ENCODE assay signal across 8 mouse cellular contexts in the genomic region with DNA sequence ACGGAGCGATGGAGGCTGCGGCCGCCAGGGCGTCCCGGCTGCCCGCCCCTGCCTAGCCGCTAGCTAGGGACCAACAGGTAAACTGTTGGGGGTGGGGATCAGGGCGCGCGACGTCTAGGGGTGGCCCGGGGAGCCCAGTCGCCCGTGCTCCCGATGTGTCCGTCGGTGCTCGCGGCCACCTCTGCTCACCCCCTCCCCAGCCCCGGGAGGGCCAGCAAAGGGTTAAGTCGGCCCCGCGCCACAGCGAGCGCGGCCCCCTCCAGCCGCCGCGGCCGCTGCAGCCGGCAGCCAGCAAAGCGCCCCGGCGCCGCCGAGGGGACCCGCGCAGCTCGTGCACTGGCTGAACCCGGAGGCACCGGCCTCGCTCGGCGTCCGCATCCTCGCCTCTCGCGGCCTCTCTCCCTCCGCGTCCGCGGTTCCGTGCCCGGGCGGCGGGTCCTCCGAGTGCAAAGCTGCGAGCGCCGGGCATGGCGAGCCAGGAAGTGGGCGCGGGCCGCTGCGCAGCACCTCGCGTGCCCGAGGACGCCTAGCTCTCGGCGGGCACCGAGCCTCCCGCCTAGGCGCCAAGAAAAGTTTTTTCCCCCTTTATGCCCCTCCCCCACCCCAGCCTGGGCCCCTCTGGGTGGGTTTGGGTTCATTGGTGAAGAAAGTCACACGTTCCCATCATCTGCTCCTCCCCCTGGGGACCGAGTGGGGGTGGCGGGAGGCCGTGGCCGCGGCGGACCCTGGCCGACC. TPM values are rescaled to one million over a fixed set of nuclear protein-coding genes. Genes with fewer than 3 reads are reported as not detected.
DNase-seq lines count a peak whose midpoint lies in the region; ATAC-seq and TF ChIP-seq lines count a peak whose summit lies in the region.

No protein-coding gene starts in this region.

- peak; percentile 19 to 38 for DNase-seq in B cell, adult 2 months
- DNase-seq in adrenal gland, adult 8-10 months: peak; percentile 18
- DNase-seq in embryonic facial prominence, embryonic 11.5 days (ENCODE audit: low spot score): peak; percentile 64
- DNase-seq in kidney, postnatal 0 days (ENCODE audit: low spot score): peak; percentile 38
- DNase-seq in retina, postnatal 1 day: peak; percentile 86
- peak; percentile 58 for DNase-seq in yolk sac, embryonic 10.5 days (ENCODE audit: low spot score)

- 0 out of 2 replicates have a peak, but pooled peaks cover 4% of the 10 kb centered on the region for H3K27me3 ChIP-seq in embryonic facial prominence, embryonic 11.5 days (ENCODE audit: control insufficient read depth, insufficient read depth, low read length)
- H3K27me3 ChIP-seq in heart, embryonic 13.5 days (replicated peaks): peaks cover 22% of the 10 kb centered on the region
- H3K27me3 ChIP-seq in kidney, postnatal 0 days (ENCODE audit: insufficient read depth, low read length): no peaks in the 10 kb centered on the region
- H3K27me3 ChIP-seq in lung, embryonic 16.5 days (ENCODE audit: control insufficient read depth, insufficient read depth, low read depth, low read length): peaks cover 28% of the 10 kb centered on the region

- peak; percentile 68 for ATAC-seq in embryonic facial prominence, embryonic 11.5 days (replicated peaks; ENCODE audit: insufficient number of reproducible peaks, low FRiP score, low TSS enrichment, low read depth)
- peak; percentile 47; the same call in 1 of the 2 replicates for ATAC-seq in heart, embryonic 13.5 days (ENCODE audit: extremely low read depth, insufficient number of reproducible peaks, low FRiP score, low TSS enrichment)
- peak; percentile 76 for ATAC-seq in kidney, postnatal 0 days (replicated peaks; ENCODE audit: low FRiP score, low read depth)
- ATAC-seq in lung, embryonic 16.5 days (ENCODE audit: low read depth): peak; percentile 71

- H3K4me1 ChIP-seq in embryonic facial prominence, embryonic 11.5 days (ENCODE audit: control insufficient read depth, insufficient read depth, low read length): peaks cover 2% of the 10 kb centered on the region; the same call in 1 of the 2 replicates
- peaks cover 22% of the 10 kb centered on the region for H3K4me1 ChIP-seq in heart, embryonic 13.5 days
- H3K4me1 ChIP-seq in kidney, postnatal 0 days (replicated peaks; ENCODE audit: insufficient read depth, low read length): peaks cover 12% of the 10 kb centered on the region; the same call in 1 of the 2 replicates
- H3K4me1 ChIP-seq in lung, embryonic 16.5 days (replicated peaks; ENCODE audit: control insufficient read depth, insufficient read depth, low read length): 0 out of 2 replicates have a peak, but pooled peaks cover 5% of the 10 kb centered on the region

- under 1% methylated on average over 72 of the region's 83 CpGs for WGBS in embryonic facial prominence, embryonic 11.5 days
- WGBS in heart, embryonic 13.5 days: under 1% methylated on average over 78 of the region's 83 CpGs
- WGBS in kidney, postnatal 0 days: under 1% methylated on average over 73 of the region's 83 CpGs
- under 1% methylated on average over 82 of the region's 83 CpGs for WGBS in lung, embryonic 16.5 days

- peak overlapping the region; percentile 97 for H3K4me2 ChIP-seq in embryonic facial prominence, embryonic 11.5 days (ENCODE audit: low read depth, low read length)
- H3K4me2 ChIP-seq in heart, embryonic 13.5 days: peak overlapping the region; percentile 99
- H3K4me2 ChIP-seq in kidney, postnatal 0 days (ENCODE audit: low read length): peak overlapping the region; percentile 98
- peak overlapping the region; percentile 88 for H3K4me2 ChIP-seq in lung, embryonic 16.5 days (ENCODE audit: low read depth, low read length)

- peak overlapping the region; percentile 73 for H3K4me3 ChIP-seq in embryonic facial prominence, embryonic 11.5 days (ENCODE audit: low read depth, low read length)
- H3K4me3 ChIP-seq in heart, embryonic 13.5 days: peak overlapping the region; percentile 86
- H3K4me3 ChIP-seq in kidney, postnatal 0 days (replicated peaks; ENCODE audit: low read depth, low read length): peak overlapping the region; percentile 69
- H3K4me3 ChIP-seq in lung, embryonic 16.5 days (ENCODE audit: low read length): peak overlapping the region; percentile 76

- no peaks in the 10 kb centered on the region for H3K36me3 ChIP-seq in embryonic facial prominence, embryonic 11.5 days (replicated peaks; ENCODE audit: control insufficient read depth, insufficient read depth, low read depth, low read length)
- no peaks in the 10 kb centered on the region for H3K36me3 ChIP-seq in heart, embryonic 13.5 days
- H3K36me3 ChIP-seq in kidney, postnatal 0 days (ENCODE audit: insufficient read depth, low read length): no peaks in the 10 kb centered on the region
- H3K36me3 ChIP-seq in lung, embryonic 16.5 days (ENCODE audit: control insufficient read depth, insufficient read depth, low read length): no peaks in the 10 kb centered on the region

- H3K9me3 ChIP-seq in embryonic facial prominence, embryonic 11.5 days (replicated peaks; ENCODE audit: control insufficient read depth, low read length): no peaks in the 10 kb centered on the region
- H3K9me3 ChIP-seq in heart, embryonic 13.5 days: no peaks in the 10 kb centered on the region
- H3K9me3 ChIP-seq in kidney, postnatal 0 days (replicated peaks; ENCODE audit: low read length): no peaks in the 10 kb centered on the region
- H3K9me3 ChIP-seq in lung, embryonic 16.5 days (ENCODE audit: control insufficient read depth, low read length): no peaks in the 10 kb centered on the region

- H3K27ac ChIP-seq in embryonic facial prominence, embryonic 11.5 days (replicated peaks; ENCODE audit: low read depth, low read length): peak overlapping the region; percentile 88
- H3K27ac ChIP-seq in heart, embryonic 13.5 days (replicated peaks): peak overlapping the region; percentile 93
- H3K27ac ChIP-seq in kidney, postnatal 0 days: peak overlapping the region; percentile 79
- H3K27ac ChIP-seq in lung, embryonic 16.5 days (ENCODE audit: low read length): peak overlapping the region; percentile 81

- no peak for TF ChIP-seq CTCF in kidney, postnatal 0 days (IDR thresholded peaks at IDR 0.05; ENCODE audit: low read depth)

- H3K9ac ChIP-seq in embryonic facial prominence, embryonic 11.5 days (replicated peaks; ENCODE audit: low read length): peak overlapping the region; percentile 70
- peak overlapping the region; percentile 88 for H3K9ac ChIP-seq in heart, embryonic 13.5 days
- peak overlapping the region; percentile 64 for H3K9ac ChIP-seq in kidney, postnatal 0 days (ENCODE audit: low read depth, low read length)
- H3K9ac ChIP-seq in lung, embryonic 16.5 days (ENCODE audit: low read length): peak overlapping the region; percentile 68

RNA-seq across cellular contexts. Expression of gene Med12l, which starts 0.5 kb away (rescaled TPM):
- total RNA-seq in adrenal gland, adult 8-10 months (2022): 10 to 100 TPM; 13.0 to 19.3 (median 16.9) TPM
- 2.2 and 2.7 TPM in 2 replicates for polyA plus RNA-seq in embryonic facial prominence, embryonic 11.5 days (2014; fragmentation: Nextera tagmentation; extraction: Ambion mirVana)
- polyA plus RNA-seq in heart, embryonic 13.5 days (2015; fragmentation: Nextera tagmentation; extraction: Ambion mirVana): 2.2 and 2.3 TPM in 2 replicates
- polyA plus RNA-seq in kidney, postnatal 0 days (2015; fragmentation: Nextera tagmentation; extraction: Ambion mirVana): 0.82 and 0.98 TPM in 2 replicates
- polyA plus RNA-seq in lung, embryonic 16.5 days (2015; fragmentation: Nextera tagmentation; extraction: Ambion mirVana): 1.4 TPM in 2 replicates

Comparison
In these comparisons a context has a peak if more than half of its experiments do, and no peak if none do; other contexts are left out.
1. Peak in every context shown above with its lines: DNase-seq, ATAC-seq, H3K4me3 ChIP-seq and H3K27ac ChIP-seq.
2. DNase-seq: peak in every context shown above with its lines; median percentile 86 in retina, postnatal 1 day; 64 in embryonic facial prominence, embryonic 11.5 days; 58 in yolk sac, embryonic 10.5 days; 38 in kidney, postnatal 0 days; 28 in B cell, adult 2 months; 18 in adrenal gland, adult 8-10 months.